Comparison of ENCODE assay signal across 8 mouse cellular contexts in genomic region chr19:5117494-5118383, GRCm38 (mm10). TPM values are rescaled to one million over a fixed set of nuclear protein-coding genes. Genes with fewer than 3 reads are reported as not detected.
A peak's percentile ranks its signal among the peaks of the same experiment; 100 is the strongest.
DNase-seq lines count a peak whose midpoint lies in the region; ATAC-seq and TF ChIP-seq lines count a peak whose summit lies in the region.

No protein-coding gene starts in this region.

- peak; percentile 91 for TF ChIP-seq CTCF in brain, embryonic 14.5 days (IDR thresholded peaks at IDR 0.05; ENCODE audit: borderline replicate concordance, extremely low read depth, insufficient read depth, insufficient read length)
- TF ChIP-seq CTCF in liver, embryonic 14.5 days (IDR thresholded peaks at IDR 0.05; ENCODE audit: low read depth), result peak; percentile 96

- under 1% methylated on average over 75 of the region's 83 CpGs for WGBS in heart, embryonic 14.5 days
- WGBS in liver, embryonic 14.5 days (ENCODE audit: insufficient replicate concordance), result under 1% methylated on average over 82 of the region's 83 CpGs
- 1% methylated on average over 78 of the region's 83 CpGs for WGBS in neural tube, embryonic 11.5 days
- under 1% methylated on average over 81 of the region's 83 CpGs for WGBS in stomach, embryonic 16.5 days

- no peaks in the 10 kb centered on the region for H3K27me3 ChIP-seq in heart, embryonic 14.5 days (ENCODE audit: control insufficient read depth, insufficient read depth, low read length)
- peaks cover 6% of the 10 kb centered on the region for H3K27me3 ChIP-seq in liver, embryonic 14.5 days (ENCODE audit: control insufficient read depth, insufficient read depth, low read length)
- no peaks in the 10 kb centered on the region for H3K27me3 ChIP-seq in neural tube, embryonic 11.5 days (ENCODE audit: control insufficient read depth, insufficient read depth, low read length)
- H3K27me3 ChIP-seq in stomach, embryonic 16.5 days (ENCODE audit: control insufficient read depth, insufficient read depth, low read length), result no peaks in the 10 kb centered on the region

- peak; percentile 84 for DNase-seq in CD4-positive, CD25-positive, alpha-beta regulatory T cell, adult 2 months (ENCODE audit: low read depth, low spot score)
- peak; percentile 96 for DNase-seq in brain, embryonic 14.5 days (ENCODE audit: low read depth)
- peak; percentile 95 for DNase-seq in kidney, postnatal 10 days
- peak; percentile 46 to 65 (median 54) for DNase-seq in liver, embryonic 14.5 days (ENCODE audit: low read depth in 3 of 3, low spot score in 3 of 3)
- peak; percentile 95 for DNase-seq in neural tube, embryonic 11.5 days (ENCODE audit: low spot score)

- peak overlapping the region; percentile 69 to 84 for H3K27ac ChIP-seq in heart, embryonic 14.5 days (replicated peaks in 1 of 2; ENCODE audit: control insufficient read depth in 1 of 2, insufficient read depth in 1 of 2, low read depth in 2 of 2, low read length in 2 of 2)
- H3K27ac ChIP-seq in liver, embryonic 14.5 days, result no peak overlapping the region
- peak overlapping the region; percentile 49 for H3K27ac ChIP-seq in neural tube, embryonic 11.5 days (ENCODE audit: low read depth, low read length)
- H3K27ac ChIP-seq in stomach, embryonic 16.5 days (ENCODE audit: low read length), result peak overlapping the region; percentile 91

- H3K9me3 ChIP-seq in heart, embryonic 14.5 days (ENCODE audit: control insufficient read depth, low read length), result no peaks in the 10 kb centered on the region
- H3K9me3 ChIP-seq in liver, embryonic 14.5 days (ENCODE audit: control insufficient read depth, low read length), result no peaks in the 10 kb centered on the region
- H3K9me3 ChIP-seq in neural tube, embryonic 11.5 days (ENCODE audit: control insufficient read depth, low read length), result no peaks in the 10 kb centered on the region
- no peaks in the 10 kb centered on the region for H3K9me3 ChIP-seq in stomach, embryonic 16.5 days (replicated peaks; ENCODE audit: control insufficient read depth, low read length)

- peaks cover 6 to 16% of the 10 kb centered on the region in 2 experiments; a peak in 3 of 4 replicates for H3K4me1 ChIP-seq in heart, embryonic 14.5 days (ENCODE audit: control insufficient read depth in 2 of 2, insufficient read depth in 2 of 2, low read length in 2 of 2)
- no peaks in the 10 kb centered on the region for H3K4me1 ChIP-seq in liver, embryonic 14.5 days (replicated peaks; ENCODE audit: control insufficient read depth in 2 of 2, insufficient read depth in 2 of 2, low read length in 1 of 2)
- peaks cover 8% of the 10 kb centered on the region for H3K4me1 ChIP-seq in neural tube, embryonic 11.5 days (ENCODE audit: control insufficient read depth, insufficient read depth, low read length)
- H3K4me1 ChIP-seq in stomach, embryonic 16.5 days (ENCODE audit: control insufficient read depth, insufficient read depth, low read length), result peaks cover 8% of the 10 kb centered on the region; the same call in 1 of the 2 replicates

- TF ChIP-seq POLR2A in brain, embryonic 14.5 days (IDR thresholded peaks at IDR 0.05; ENCODE audit: borderline replicate concordance, extremely low read depth, insufficient read depth, insufficient read length, poor library complexity, severe bottlenecking), result no peak

- peaks cover 18% of the 10 kb centered on the region for H3K36me3 ChIP-seq in heart, embryonic 14.5 days (ENCODE audit: control insufficient read depth, insufficient read depth, low read length)
- H3K36me3 ChIP-seq in liver, embryonic 14.5 days (replicated peaks; ENCODE audit: control insufficient read depth, insufficient read depth, low read depth), result no peaks in the 10 kb centered on the region
- peaks cover 3% of the 10 kb centered on the region for H3K36me3 ChIP-seq in neural tube, embryonic 11.5 days (ENCODE audit: control insufficient read depth, insufficient read depth, low read length)
- H3K36me3 ChIP-seq in stomach, embryonic 16.5 days (ENCODE audit: control insufficient read depth, insufficient read depth, low read length), result no peaks in the 10 kb centered on the region

- peak overlapping the region; percentile 86 for H3K4me2 ChIP-seq in heart, embryonic 14.5 days (ENCODE audit: low read length)
- H3K4me2 ChIP-seq in liver, embryonic 14.5 days (ENCODE audit: low read depth), result peak overlapping the region; percentile 98
- peak overlapping the region; percentile 79 for H3K4me2 ChIP-seq in neural tube, embryonic 11.5 days (ENCODE audit: low read depth)
- peak overlapping the region; percentile 87 for H3K4me2 ChIP-seq in stomach, embryonic 16.5 days (ENCODE audit: low read depth, low read length)

- peak; percentile 76 for ATAC-seq in erythroid progenitor cell, adult 5-6 weeks (replicated peaks; ENCODE audit: low FRiP score, poor library complexity, severe bottlenecking)
- peak; percentile 77 for ATAC-seq in heart, embryonic 14.5 days (ENCODE audit: insufficient number of reproducible peaks, insufficient read depth, low FRiP score, low read depth)
- ATAC-seq in liver, embryonic 14.5 days (ENCODE audit: insufficient read depth), result peak; percentile 79
- ATAC-seq in neural tube, embryonic 11.5 days (ENCODE audit: insufficient read depth, low FRiP score, low TSS enrichment), result peak; percentile 89
- ATAC-seq in stomach, embryonic 16.5 days (ENCODE audit: insufficient read depth, low FRiP score), result peak; percentile 89

- peak overlapping the region; percentile 81 for H3K9ac ChIP-seq in heart, embryonic 14.5 days (ENCODE audit: low read length)
- peak overlapping the region; percentile 75 for H3K9ac ChIP-seq in liver, embryonic 14.5 days (replicated peaks)
- peak overlapping the region; percentile 68 for H3K9ac ChIP-seq in neural tube, embryonic 11.5 days (ENCODE audit: low read length)
- peak overlapping the region; percentile 83 for H3K9ac ChIP-seq in stomach, embryonic 16.5 days (ENCODE audit: low read length)

- peak overlapping the region; percentile 79 to 92 for H3K4me3 ChIP-seq in heart, embryonic 14.5 days (ENCODE audit: control insufficient read depth in 1 of 2, insufficient read depth in 1 of 2, low read depth in 1 of 2, low read length in 2 of 2)
- peak overlapping the region; percentile 65 to 82 for H3K4me3 ChIP-seq in liver, embryonic 14.5 days (ENCODE audit: insufficient read depth in 1 of 2, low read depth in 2 of 2, low read length in 2 of 2)
- peak overlapping the region; percentile 90 for H3K4me3 ChIP-seq in neural tube, embryonic 11.5 days (ENCODE audit: low read depth, low read length)
- peak overlapping the region; percentile 87 for H3K4me3 ChIP-seq in stomach, embryonic 16.5 days (replicated peaks; ENCODE audit: low read length)

- TF ChIP-seq EP300 in liver, embryonic 14.5 days (IDR thresholded peaks at IDR 0.05; ENCODE audit: low read depth), result no peak

RNA-seq across cellular contexts. Expression of gene Klc2, which starts 0.6 kb away (rescaled TPM):
- 117 and 134 TPM in 2 replicates for polyA plus RNA-seq in brain, embryonic 14.5 days (2012; rRNA removed)
- total RNA-seq in erythroid progenitor cell, adult 5-6 weeks (2015; ENCODE audit: low replicate concordance), result 10.5 TPM in 1 of 2 replicates, not detected in the other
- 0.90 TPM in 1 of 2 replicates, not detected in the other for total RNA-seq in erythroid progenitor cell, adult 5-6 weeks (2017; ENCODE audit: low replicate concordance)
- 16.5 and 20.7 TPM in 2 replicates for polyA plus RNA-seq in heart, embryonic 14.5 days (2014; fragmentation: Nextera tagmentation; extraction: Ambion mirVana)
- polyA plus RNA-seq in liver, embryonic 14.5 days (2012; rRNA removed), result 2.3 and 3.5 TPM in 2 replicates
- polyA plus RNA-seq in liver, embryonic 14.5 days (2014; fragmentation: Nextera tagmentation; extraction: Ambion mirVana), result 1.3 and 1.6 TPM in 2 replicates
- polyA plus RNA-seq in neural tube, embryonic 11.5 days (2014; fragmentation: Nextera tagmentation; extraction: Ambion mirVana), result 40.2 and 43.5 TPM in 2 replicates
- 13.6 TPM in 2 replicates for polyA plus RNA-seq in stomach, embryonic 16.5 days (2015; fragmentation: Nextera tagmentation; extraction: Ambion mirVana)

RNA-seq across cellular contexts. Expression of gene Rab1b, which starts 10.9 kb away (rescaled TPM):
- polyA plus RNA-seq in brain, embryonic 14.5 days (2012; rRNA removed), result 195 and 205 TPM in 2 replicates
- total RNA-seq in erythroid progenitor cell, adult 5-6 weeks (2015; ENCODE audit: low replicate concordance), result 12.2 and 13.7 TPM in 2 replicates
- 20.5 and 23.3 TPM in 2 replicates for total RNA-seq in erythroid progenitor cell, adult 5-6 weeks (2017; ENCODE audit: low replicate concordance)
- 223 and 231 TPM in 2 replicates for polyA plus RNA-seq in heart, embryonic 14.5 days (2014; fragmentation: Nextera tagmentation; extraction: Ambion mirVana)
- polyA plus RNA-seq in liver, embryonic 14.5 days (2012; rRNA removed), result 50.6 and 58.8 TPM in 2 replicates
- polyA plus RNA-seq in liver, embryonic 14.5 days (2014; fragmentation: Nextera tagmentation; extraction: Ambion mirVana), result 76.2 and 84.8 TPM in 2 replicates
- 250 and 266 TPM in 2 replicates for polyA plus RNA-seq in neural tube, embryonic 11.5 days (2014; fragmentation: Nextera tagmentation; extraction: Ambion mirVana)
- 240 and 242 TPM in 2 replicates for polyA plus RNA-seq in stomach, embryonic 16.5 days (2015; fragmentation: Nextera tagmentation; extraction: Ambion mirVana)

RNA-seq across cellular contexts. Expression of gene Cnih2, which starts 19.4 kb away (rescaled TPM):
- 467 and 494 TPM in 2 replicates for polyA plus RNA-seq in brain, embryonic 14.5 days (2012; rRNA removed)
- total RNA-seq in erythroid progenitor cell, adult 5-6 weeks (2015; ENCODE audit: low replicate concordance), result not detected in 2 replicates
- 0.39 TPM in 1 of 2 replicates, not detected in the other for total RNA-seq in erythroid progenitor cell, adult 5-6 weeks (2017; ENCODE audit: low replicate concordance)
- 4.4 and 5.4 TPM in 2 replicates for polyA plus RNA-seq in heart, embryonic 14.5 days (2014; fragmentation: Nextera tagmentation; extraction: Ambion mirVana)
- 0.63 and 1.0 TPM in 2 replicates for polyA plus RNA-seq in liver, embryonic 14.5 days (2012; rRNA removed)
- 0.50 and 0.73 TPM in 2 replicates for polyA plus RNA-seq in liver, embryonic 14.5 days (2014; fragmentation: Nextera tagmentation; extraction: Ambion mirVana)
- polyA plus RNA-seq in neural tube, embryonic 11.5 days (2014; fragmentation: Nextera tagmentation; extraction: Ambion mirVana), result 110 and 127 TPM in 2 replicates
- 5.8 and 7.4 TPM in 2 replicates for polyA plus RNA-seq in stomach, embryonic 16.5 days (2015; fragmentation: Nextera tagmentation; extraction: Ambion mirVana)

RNA-seq across cellular contexts. Expression of gene Yif1a, which starts 29.4 kb away (rescaled TPM):
- polyA plus RNA-seq in brain, embryonic 14.5 days (2012; rRNA removed), result 62.8 and 63.2 TPM in 2 replicates
- 5.0 and 10.8 TPM in 2 replicates for total RNA-seq in erythroid progenitor cell, adult 5-6 weeks (2015; ENCODE audit: low replicate concordance)
- total RNA-seq in erythroid progenitor cell, adult 5-6 weeks (2017; ENCODE audit: low replicate concordance), result 6.2 TPM in 1 of 2 replicates, not detected in the other
- 112 and 122 TPM in 2 replicates for polyA plus RNA-seq in heart, embryonic 14.5 days (2014; fragmentation: Nextera tagmentation; extraction: Ambion mirVana)
- polyA plus RNA-seq in liver, embryonic 14.5 days (2012; rRNA removed), result 34.7 and 37.0 TPM in 2 replicates
- 58.6 and 60.0 TPM in 2 replicates for polyA plus RNA-seq in liver, embryonic 14.5 days (2014; fragmentation: Nextera tagmentation; extraction: Ambion mirVana)
- polyA plus RNA-seq in neural tube, embryonic 11.5 days (2014; fragmentation: Nextera tagmentation; extraction: Ambion mirVana), result 80.4 and 88.0 TPM in 2 replicates
- 110 and 123 TPM in 2 replicates for polyA plus RNA-seq in stomach, embryonic 16.5 days (2015; fragmentation: Nextera tagmentation; extraction: Ambion mirVana)

RNA-seq across cellular contexts. Expression of gene Tmem151a, which starts 32.4 kb away (rescaled TPM):
- 6.8 and 10.7 TPM in 2 replicates for polyA plus RNA-seq in brain, embryonic 14.5 days (2012; rRNA removed)
- total RNA-seq in erythroid progenitor cell, adult 5-6 weeks (2015; ENCODE audit: low replicate concordance), result not detected in 2 replicates
- not detected in 2 replicates for total RNA-seq in erythroid progenitor cell, adult 5-6 weeks (2017; ENCODE audit: low replicate concordance)
- polyA plus RNA-seq in heart, embryonic 14.5 days (2014; fragmentation: Nextera tagmentation; extraction: Ambion mirVana), result 3.7 and 3.9 TPM in 2 replicates
- polyA plus RNA-seq in liver, embryonic 14.5 days (2012; rRNA removed), result 0.18 and 0.21 TPM in 2 replicates
- 0.25 and 0.28 TPM in 2 replicates for polyA plus RNA-seq in liver, embryonic 14.5 days (2014; fragmentation: Nextera tagmentation; extraction: Ambion mirVana)
- 1.8 and 2.0 TPM in 2 replicates for polyA plus RNA-seq in neural tube, embryonic 11.5 days (2014; fragmentation: Nextera tagmentation; extraction: Ambion mirVana)
- 4.9 and 6.8 TPM in 2 replicates for polyA plus RNA-seq in stomach, embryonic 16.5 days (2015; fragmentation: Nextera tagmentation; extraction: Ambion mirVana)

Comparison
In these comparisons a context has a peak if more than half of its experiments do, and no peak if none do; other contexts are left out.
1. RNA of gene Cnih2, which starts 19.4 kb away (polyA plus RNA-seq): 467 to 494 TPM in brain, embryonic 14.5 days and 110 to 127 TPM in neural tube, embryonic 11.5 days; 5.8 to 7.4 TPM in stomach, embryonic 16.5 days, 4.4 to 5.4 TPM in heart, embryonic 14.5 days and 0.50 to 1.0 TPM in liver, embryonic 14.5 days; every median in the first group is over 10 times any median in the second.
2. Peak in every context shown above with its lines, with median percentiles within 50 percentile points of each other: DNase-seq, ATAC-seq, H3K4me2 ChIP-seq, H3K4me3 ChIP-seq and H3K9ac ChIP-seq.